Mouse (Mus musculus) intestine, postnatal 0 days (tissue): ENCODE results near the gene Snw1. TPM values are rescaled to one million over a fixed set of nuclear protein-coding genes. Genes with fewer than 3 reads are reported as not detected.

Source experiments
- ATAC-seq: fragments of 200-750 bp; cut with Nextera tagmentation; 2 replicates; pipeline ENCODE4 v1.8.0; 2017; ENCODE audit warnings: mild to moderate bottlenecking, moderate TSS enrichment, moderate library complexity
- H3K27ac ChIP-seq: fragments of 300-500 bp; sonication (generic); 2 replicates; pipeline ENCODE4 v1.5.1; 2014; ENCODE audit warnings: mild to moderate bottlenecking, low read depth, low read length, moderate library complexity
- H3K27me3 ChIP-seq: fragments of 300-500 bp; sonication (generic); replicated peaks from 2 replicates; pipeline ENCODE4 v1.6.1; 2014; ENCODE audit warnings: low read length, mixed read lengths; ENCODE audit not compliant: control insufficient read depth, insufficient read depth
- H3K36me3 ChIP-seq: fragments of 300-500 bp; sonication (generic); 2 replicates; pipeline ENCODE4 v1.6.1; 2014; ENCODE audit warnings: mild to moderate bottlenecking, moderate library complexity; ENCODE audit not compliant: control insufficient read depth, insufficient read depth
- H3K4me1 ChIP-seq: fragments of 300-500 bp; sonication (generic); replicated peaks from 2 replicates; pipeline ENCODE4 v1.6.1; 2014; ENCODE audit warnings: antibody characterized with exemption, low read length, mixed read lengths; ENCODE audit not compliant: control insufficient read depth, insufficient read depth
- H3K4me2 ChIP-seq: fragments of 300-500 bp; sonication (generic); replicated peaks from 2 replicates; pipeline ENCODE4 v1.6.1; 2014; ENCODE audit warnings: low read depth, mild to moderate bottlenecking, moderate library complexity
- H3K4me3 ChIP-seq: fragments of 300-500 bp; sonication (generic); 2 replicates; pipeline ENCODE4 v1.5.1; 2014; ENCODE audit warnings: low read depth, low read length
- H3K9ac ChIP-seq: fragments of 300-500 bp; sonication (generic); 2 replicates; pipeline ENCODE4 v1.6.1; 2014; ENCODE audit warnings: mild to moderate bottlenecking, low read depth, low read length
- H3K9me3 ChIP-seq: fragments of 300-500 bp; sonication (generic); 2 replicates; pipeline ENCODE4 v1.6.1; 2016; ENCODE audit warnings: mixed run types; ENCODE audit not compliant: control insufficient read depth
- CTCF ChIP-seq: sonication (generic); IDR thresholded peaks from 2 replicates; pipeline ENCODE4 v1.5.1; 2016; ENCODE audit warnings: low read depth, mild to moderate bottlenecking, control low read depth, antibody characterized with exemption, moderate library complexity
- WGBS: fragments of 180-500 bp; shearing (Covaris S2); extraction: QIAGEN DNeasy Blood & Tissue Kit; methylation state at CpG from one replicate; pipeline ENCODE4 v1.1.7; 2014; 5-methylcytosine and 5-hydroxymethylcytosine counted together
- polyA plus RNA-seq: library from polyadenylated mRNA; unstranded; fragments of >200 nt; fragmentation: Nextera tagmentation; extraction: Ambion mirVana; gene quantifications from 2 replicates; pipeline ENCODE4 v1.2.1, GENCODE M21; 2015

The Snw1 gene
- polyA plus RNA-seq, 1 experiment from 2014 or later = 66.9 TPM

GRCm38 (mm10) chr12:87474756-87475155, 2.7 kb upstream of the Snw1 start:
- Histone ChIP-seq H3K4me2 (no peak overlapping the region), H3K4me3 (no peak overlapping the region), H3K9me3 (no peaks in the 10 kb centered on the region), H3K9ac (no peak overlapping the region), H3K27me3 (no peaks in the 10 kb centered on the region), H3K4me1 (no peaks in the 10 kb centered on the region), H3K27ac (no peak overlapping the region), H3K36me3 (no peaks in the 10 kb centered on the region)
- ATAC-seq = no peak
- no peak for TF ChIP-seq CTCF
- WGBS = 80% methylated on average over 3 of the region's 3 CpGs

GRCm38 (mm10) chr12:87471421-87471963, 582 bp downstream of the Snw1 start:
- peak overlapping the region; percentile 88 for H3K27ac ChIP-seq
- H3K9ac ChIP-seq = peak overlapping the region; percentile 97
- H3K9me3 ChIP-seq = no peaks in the 10 kb centered on the region
- no peaks in the 10 kb centered on the region for H3K4me1 ChIP-seq
- H3K4me3 ChIP-seq = peak overlapping the region; percentile 93
- WGBS = under 1% methylated on average over 19 of the region's 19 CpGs
- peaks cover 14% of the 10 kb centered on the region for H3K36me3 ChIP-seq
- H3K4me2 ChIP-seq = peak overlapping the region; percentile 65
- TF ChIP-seq CTCF = no peak
- H3K27me3 ChIP-seq = no peaks in the 10 kb centered on the region
- no peak for ATAC-seq

- TF ChIP-seq CTCF = no peak
- Histone ChIP-seq H3K27me3 (no peaks in the 10 kb centered on the region), H3K9ac (0 out of 2 replicates have a peak overlapping the region, but pooled peaks have one; percentile 38), H3K4me3 (peak overlapping the region; percentile 93), H3K4me2 (peak overlapping the region; percentile 65), H3K36me3 (peaks cover 14% of the 10 kb centered on the region), H3K27ac (peak overlapping the region; percentile 28; the same call in 1 of the 2 replicates), H3K9me3 (no peaks in the 10 kb centered on the region), H3K4me1 (no peaks in the 10 kb centered on the region)
- 0 out of 2 replicates have a peak, but pooled peaks have one; percentile 12 for ATAC-seq
- 44% methylated on average over 7 of the region's 7 CpGs for WGBS
Observed at GRCm38 (mm10) chr12:87470263-87471136, 1.6 kb downstream of the Snw1 start.

- Histone ChIP-seq H3K4me3 (no peak overlapping the region), H3K9ac (no peak overlapping the region), H3K4me2 (no peak overlapping the region), H3K4me1 (no peaks in the 10 kb centered on the region), H3K9me3 (no peaks in the 10 kb centered on the region), H3K27me3 (no peaks in the 10 kb centered on the region), H3K36me3 (peaks cover 55% of the 10 kb centered on the region), H3K27ac (no peak overlapping the region)
- peak; percentile 97 for ATAC-seq
- no peak for TF ChIP-seq CTCF
- 57% methylated on average over 6 of the region's 6 CpGs for WGBS
Observed at GRCm38 (mm10) chr12:87464678-87465297, 7.3 kb downstream of the Snw1 start.

- peaks cover 65% of the 10 kb centered on the region for H3K36me3 ChIP-seq
Observed at GRCm38 (mm10) chr12:87449456-87449855, 22.6 kb downstream of the Snw1 start.

GRCm38 (mm10) chr12:87444211-87444610, 27.9 kb downstream of the Snw1 start:
- Histone ChIP-seq H3K27ac (no peak overlapping the region), H3K9ac (peak overlapping the region; percentile 89), H3K4me2 (peak overlapping the region; percentile 79), H3K4me3 (peak overlapping the region; percentile 100), H3K4me1 (0 out of 2 replicates have a peak, but pooled peaks cover 4% of the 10 kb centered on the region), H3K27me3 (no peaks in the 10 kb centered on the region), H3K9me3 (no peaks in the 10 kb centered on the region), H3K36me3 (peaks cover 32% of the 10 kb centered on the region)
- TF ChIP-seq CTCF = no peak
- WGBS = 3% methylated on average over 16 of the region's 16 CpGs
- ATAC-seq = no peak

More at GRCm38 (mm10) chr12:87449456-87449855, 22.6 kb downstream of the Snw1 start:
- Histone ChIP-seq H3K9me3 (no peaks in the 10 kb centered on the region), H3K4me3 (no peak overlapping the region), H3K4me2 (no peak overlapping the region), H3K9ac (no peak overlapping the region), H3K27me3 (no peaks in the 10 kb centered on the region), H3K4me1 (no peaks in the 10 kb centered on the region), H3K27ac (no peak overlapping the region)
- TF ChIP-seq CTCF = no peak
- 88% methylated on average over 9 of the region's 9 CpGs for WGBS
- no peak for ATAC-seq
